Mouse (Mus musculus): ENCODE measurements at regions not wholly inside any gene's neighbourhood (a gene's known extent, or its start where the extent isn't known, plus 50 kb on each side); places are given as distances from the start of the nearest gene placed in this dataset.

- Histone ChIP-seq H3K36me3 (ENCODE audit: control insufficient read depth, insufficient read depth) (no peaks in the 10 kb centered on the region), H3K4me3 (ENCODE audit: low read depth, low read length) (no peak overlapping the region), H3K4me1 (replicated peaks; ENCODE audit: control insufficient read depth, insufficient read depth, low read length) (no peaks in the 10 kb centered on the region), H3K9ac (ENCODE audit: low read depth, low read length) (no peak overlapping the region), H3K27me3 (replicated peaks; ENCODE audit: control insufficient read depth, insufficient read depth, low read length) (no peaks in the 10 kb centered on the region), H3K27ac (ENCODE audit: low read depth, low read length) (no peak overlapping the region), H3K9me3 (ENCODE audit: control insufficient read depth) (no peaks in the 10 kb centered on the region), H3K4me2 (replicated peaks; ENCODE audit: low read depth) (no peak overlapping the region)
- 60% methylated on average over 18 of the region's 18 CpGs for WGBS
- ATAC-seq: no peak
- no peak for TF ChIP-seq CTCF (IDR thresholded peaks at IDR 0.05; ENCODE audit: low read depth)
These were observed 92.8 kb upstream of the Spon1 start for GRCm38 (mm10) chr7:113672779-113673595.

- no peaks in the 10 kb centered on the region for H3K4me1 ChIP-seq (replicated peaks; ENCODE audit: control insufficient read depth, insufficient read depth, low read length)
- H3K27me3 ChIP-seq (replicated peaks; ENCODE audit: control insufficient read depth, insufficient read depth, low read length): no peaks in the 10 kb centered on the region
- TF ChIP-seq CTCF (IDR thresholded peaks at IDR 0.05; ENCODE audit: low read depth): no peak
- no peak for ATAC-seq
- no peaks in the 10 kb centered on the region for H3K36me3 ChIP-seq (ENCODE audit: control insufficient read depth, insufficient read depth)
- WGBS: 67% methylated on average over 12 of the region's 12 CpGs
- no peak overlapping the region for H3K4me2 ChIP-seq (replicated peaks; ENCODE audit: low read depth)
- H3K4me3 ChIP-seq (ENCODE audit: low read depth, low read length): no peak overlapping the region
- H3K27ac ChIP-seq (ENCODE audit: low read depth, low read length): no peak overlapping the region
- H3K9ac ChIP-seq (ENCODE audit: low read depth, low read length): no peak overlapping the region
- H3K9me3 ChIP-seq (ENCODE audit: control insufficient read depth): no peaks in the 10 kb centered on the region
These were observed 92.2 kb upstream of the Spon1 start for GRCm38 (mm10) chr7:113673596-113673956.

GRCm38 (mm10) chr7:113682271-113682670 is 83.5 kb upstream of the Spon1 start:
- no peak overlapping the region for H3K4me3 ChIP-seq (ENCODE audit: low read depth, low read length)
- no peak for ATAC-seq
- WGBS: 75% methylated on average over 5 of the region's 5 CpGs
- no peak overlapping the region for H3K27ac ChIP-seq (ENCODE audit: low read depth, low read length)
- TF ChIP-seq CTCF (IDR thresholded peaks at IDR 0.05; ENCODE audit: low read depth): no peak
- no peaks in the 10 kb centered on the region for H3K27me3 ChIP-seq (replicated peaks; ENCODE audit: control insufficient read depth, insufficient read depth, low read length)
- H3K4me2 ChIP-seq (replicated peaks; ENCODE audit: low read depth): no peak overlapping the region
- H3K36me3 ChIP-seq (ENCODE audit: control insufficient read depth, insufficient read depth): no peaks in the 10 kb centered on the region
- no peaks in the 10 kb centered on the region for H3K9me3 ChIP-seq (ENCODE audit: control insufficient read depth)
- H3K4me1 ChIP-seq (replicated peaks; ENCODE audit: control insufficient read depth, insufficient read depth, low read length): no peaks in the 10 kb centered on the region
- H3K9ac ChIP-seq (ENCODE audit: low read depth, low read length): no peak overlapping the region

GRCm38 (mm10) chr7:113685349-113685748 is 80.4 kb upstream of the Spon1 start:
- Histone ChIP-seq H3K9ac (ENCODE audit: low read depth, low read length) (no peak overlapping the region), H3K9me3 (ENCODE audit: control insufficient read depth) (no peaks in the 10 kb centered on the region), H3K4me3 (ENCODE audit: low read depth, low read length) (no peak overlapping the region), H3K4me2 (replicated peaks; ENCODE audit: low read depth) (no peak overlapping the region), H3K27me3 (replicated peaks; ENCODE audit: control insufficient read depth, insufficient read depth, low read length) (no peaks in the 10 kb centered on the region), H3K36me3 (ENCODE audit: control insufficient read depth, insufficient read depth) (no peaks in the 10 kb centered on the region), H3K4me1 (replicated peaks; ENCODE audit: control insufficient read depth, insufficient read depth, low read length) (no peaks in the 10 kb centered on the region), H3K27ac (ENCODE audit: low read depth, low read length) (no peak overlapping the region)
- TF ChIP-seq CTCF (IDR thresholded peaks at IDR 0.05; ENCODE audit: low read depth): no peak
- 90% methylated on average over 4 of the region's 4 CpGs for WGBS
- no peak for ATAC-seq

GRCm38 (mm10) chr7:113686527-113686926 is 79.3 kb upstream of the Spon1 start:
- H3K36me3 ChIP-seq (ENCODE audit: control insufficient read depth, insufficient read depth): no peaks in the 10 kb centered on the region
- no peaks in the 10 kb centered on the region for H3K27me3 ChIP-seq (replicated peaks; ENCODE audit: control insufficient read depth, insufficient read depth, low read length)
- H3K9ac ChIP-seq (ENCODE audit: low read depth, low read length): no peak overlapping the region
- no peak overlapping the region for H3K27ac ChIP-seq (ENCODE audit: low read depth, low read length)
- H3K4me3 ChIP-seq (ENCODE audit: low read depth, low read length): no peak overlapping the region
- no peak for ATAC-seq
- no peak for TF ChIP-seq CTCF (IDR thresholded peaks at IDR 0.05; ENCODE audit: low read depth)
- H3K4me1 ChIP-seq (replicated peaks; ENCODE audit: control insufficient read depth, insufficient read depth, low read length): no peaks in the 10 kb centered on the region
- no peaks in the 10 kb centered on the region for H3K9me3 ChIP-seq (ENCODE audit: control insufficient read depth)
- no peak overlapping the region for H3K4me2 ChIP-seq (replicated peaks; ENCODE audit: low read depth)
- 75% methylated on average over 3 of the region's 3 CpGs for WGBS

GRCm38 (mm10) chr7:113687566-113687965 is 78.2 kb upstream of the Spon1 start:
- no peak for TF ChIP-seq CTCF (IDR thresholded peaks at IDR 0.05; ENCODE audit: low read depth)
- Histone ChIP-seq H3K27ac (ENCODE audit: low read depth, low read length) (no peak overlapping the region), H3K4me1 (replicated peaks; ENCODE audit: control insufficient read depth, insufficient read depth, low read length) (no peaks in the 10 kb centered on the region), H3K4me3 (ENCODE audit: low read depth, low read length) (no peak overlapping the region), H3K27me3 (replicated peaks; ENCODE audit: control insufficient read depth, insufficient read depth, low read length) (no peaks in the 10 kb centered on the region), H3K9me3 (ENCODE audit: control insufficient read depth) (no peaks in the 10 kb centered on the region), H3K9ac (ENCODE audit: low read depth, low read length) (no peak overlapping the region), H3K36me3 (ENCODE audit: control insufficient read depth, insufficient read depth) (no peaks in the 10 kb centered on the region), H3K4me2 (replicated peaks; ENCODE audit: low read depth) (no peak overlapping the region)
- no peak for ATAC-seq
- WGBS: 76% methylated on average over 6 of the region's 6 CpGs

Measured in intestine, postnatal 0 days (tissue).